Mouse (Mus musculus): ENCODE measurements around the gene Rpl36a. TPM values are rescaled to one million over a fixed set of nuclear protein-coding genes. Genes with fewer than 3 reads are reported as not detected.

Rpl36a gene
- polyA plus RNA-seq, 1 experiment from 2014 or later = 289 TPM

GRCm38 (mm10) chrX:134600659-134601379, 15.4 kb downstream of the Rpl36a start, which contains the start of the genes Gla and Hnrnph2:
Gene Gla (minus strand): TSS chrX:134601125.
Gene Hnrnph2 (plus strand): TSS chrX:134601179.
- Histone ChIP-seq H3K36me3 (no peaks in the 10 kb centered on the region), H3K27ac (ENCODE audit: poor library complexity, severe bottlenecking) (peak within 1 kb of the TSS; percentile 87), H3K4me3 (peak within 1 kb of the TSS; percentile 60), H3K9ac (peak within 1 kb of the TSS; percentile 72), H3K4me1 (replicated peaks) (peaks cover 6% of the 10 kb centered on the region; the same call in 1 of the 2 replicates), H3K27me3 (replicated peaks) (no peaks in the 10 kb centered on the region), H3K9me3 (replicated peaks) (no peaks in the 10 kb centered on the region), H3K4me2 (peak within 1 kb of the TSS; percentile 70)
- ATAC-seq (ENCODE audit: insufficient number of reproducible peaks, low FRiP score) = peak; percentile 97
- 16% methylated on average over 33 of the region's 33 CpGs for WGBS

- Histone ChIP-seq H3K9me3 (replicated peaks) (no peaks in the 10 kb centered on the region), H3K27ac (ENCODE audit: poor library complexity, severe bottlenecking) (peak overlapping the region; percentile 87), H3K4me1 (replicated peaks) (peaks cover 6% of the 10 kb centered on the region; the same call in 1 of the 2 replicates), H3K36me3 (no peaks in the 10 kb centered on the region), H3K27me3 (replicated peaks) (no peaks in the 10 kb centered on the region), H3K9ac (peak overlapping the region; percentile 72), H3K4me2 (peak overlapping the region; percentile 64), H3K4me3 (peak overlapping the region; percentile 60)
- WGBS = 15% methylated on average over 35 of the region's 43 CpGs
- peak; percentile 91 for ATAC-seq (ENCODE audit: insufficient number of reproducible peaks, low FRiP score)
Measured at GRCm38 (mm10) chrX:134601380-134602120, 16.1 kb downstream of the Rpl36a start.

DNA sequence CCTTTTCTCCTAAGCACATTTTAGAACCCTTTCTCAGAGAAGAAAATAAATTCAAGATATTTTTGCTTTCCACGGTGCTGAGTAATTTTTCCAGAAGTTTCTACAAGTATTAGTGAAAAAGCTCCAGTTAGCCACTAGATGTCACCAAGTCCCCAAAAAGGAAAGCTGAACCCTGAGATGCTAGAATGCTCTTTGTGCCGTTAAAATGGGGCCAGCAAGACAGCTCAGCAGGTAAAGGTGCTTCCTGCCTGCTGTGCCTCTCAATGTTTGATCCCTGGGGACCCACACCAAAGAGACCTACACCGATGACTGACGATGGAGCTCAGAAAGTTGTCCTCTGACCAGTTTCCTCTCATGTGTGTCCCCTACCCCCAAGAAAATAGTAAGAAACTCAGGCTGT, 24.0 kb downstream of the Rpl36a start:
- H3K4me2 ChIP-seq = no peak overlapping the region
- no peak overlapping the region for H3K4me3 ChIP-seq
- H3K27me3 ChIP-seq (replicated peaks) = no peaks in the 10 kb centered on the region
- ATAC-seq (ENCODE audit: insufficient number of reproducible peaks, low FRiP score) = no peak
- no peak overlapping the region for H3K9ac ChIP-seq
- 30% methylated on average over 4 of the region's 4 CpGs for WGBS
- no peaks in the 10 kb centered on the region for H3K4me1 ChIP-seq (replicated peaks)
- peaks cover 5% of the 10 kb centered on the region; the same call in 1 of the 2 replicates for H3K36me3 ChIP-seq
- H3K9me3 ChIP-seq (replicated peaks) = no peaks in the 10 kb centered on the region
- H3K27ac ChIP-seq (ENCODE audit: poor library complexity, severe bottlenecking) = no peak overlapping the region

- peaks cover 5% of the 10 kb centered on the region; the same call in 1 of the 2 replicates for H3K36me3 ChIP-seq
- no peaks in the 10 kb centered on the region for H3K9me3 ChIP-seq (replicated peaks)
Measured at GRCm38 (mm10) chrX:134610984-134611383, 25.5 kb downstream of the Rpl36a start.

DNA sequence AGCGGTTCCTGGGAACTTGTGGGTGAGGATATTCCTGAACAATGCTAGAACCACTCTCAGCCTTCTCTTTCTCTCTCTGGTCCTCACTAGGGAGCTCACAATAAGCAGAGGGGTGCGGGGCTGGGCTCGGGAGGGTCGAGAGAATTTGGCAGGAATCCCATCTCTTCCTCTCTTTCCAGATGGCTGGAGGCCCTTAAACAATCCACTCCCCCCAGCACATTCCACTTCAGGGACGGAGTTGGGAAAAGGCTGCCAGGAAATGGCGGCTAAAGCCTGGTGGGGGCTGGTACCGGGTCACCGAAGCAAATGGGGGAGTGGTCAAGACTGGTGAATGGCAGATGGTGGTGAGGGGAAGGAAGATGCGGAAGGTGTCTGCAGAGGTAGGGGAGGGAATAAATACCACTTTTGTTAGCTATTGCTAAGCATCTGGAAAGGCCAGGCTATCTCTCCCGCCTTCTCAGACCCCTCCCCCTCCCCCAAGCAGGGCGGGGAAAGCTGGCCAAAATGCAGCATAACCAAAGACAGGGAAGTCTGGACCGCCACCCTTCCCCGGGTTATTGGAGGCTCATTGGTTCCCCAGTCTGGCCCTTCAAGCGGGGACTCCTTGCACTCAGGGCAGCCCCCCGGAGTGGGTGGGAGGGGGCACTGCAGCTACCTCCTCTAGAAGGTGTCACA, 27.0 kb downstream of the Rpl36a start:
- Histone ChIP-seq H3K36me3 (peaks cover under 1% of the 10 kb centered on the region; the same call in 1 of the 2 replicates), H3K9ac (peak overlapping the region; percentile 17; the same call in 1 of the 2 replicates), H3K4me2 (peak overlapping the region; percentile 61), H3K4me3 (peak overlapping the region; percentile 41), H3K4me1 (replicated peaks) (no peaks in the 10 kb centered on the region), H3K27ac (ENCODE audit: poor library complexity, severe bottlenecking) (peak overlapping the region; percentile 89), H3K9me3 (replicated peaks) (no peaks in the 10 kb centered on the region), H3K27me3 (replicated peaks) (no peaks in the 10 kb centered on the region)
- WGBS = 23% methylated on average over 14 of the region's 15 CpGs
- peak; percentile 90 for ATAC-seq (ENCODE audit: insufficient number of reproducible peaks, low FRiP score)

More at GRCm38 (mm10) chrX:134610984-134611383, 25.5 kb downstream of the Rpl36a start:
- H3K27ac ChIP-seq (ENCODE audit: poor library complexity, severe bottlenecking) = no peak overlapping the region
- WGBS = 68% methylated on average over 4 of the region's 4 CpGs
- H3K4me1 ChIP-seq (replicated peaks) = no peaks in the 10 kb centered on the region
- H3K27me3 ChIP-seq (replicated peaks) = no peaks in the 10 kb centered on the region
- ATAC-seq (ENCODE audit: insufficient number of reproducible peaks, low FRiP score) = no peak
- no peak overlapping the region for H3K4me3 ChIP-seq
- no peak overlapping the region for H3K4me2 ChIP-seq
- no peak overlapping the region for H3K9ac ChIP-seq

DNA sequence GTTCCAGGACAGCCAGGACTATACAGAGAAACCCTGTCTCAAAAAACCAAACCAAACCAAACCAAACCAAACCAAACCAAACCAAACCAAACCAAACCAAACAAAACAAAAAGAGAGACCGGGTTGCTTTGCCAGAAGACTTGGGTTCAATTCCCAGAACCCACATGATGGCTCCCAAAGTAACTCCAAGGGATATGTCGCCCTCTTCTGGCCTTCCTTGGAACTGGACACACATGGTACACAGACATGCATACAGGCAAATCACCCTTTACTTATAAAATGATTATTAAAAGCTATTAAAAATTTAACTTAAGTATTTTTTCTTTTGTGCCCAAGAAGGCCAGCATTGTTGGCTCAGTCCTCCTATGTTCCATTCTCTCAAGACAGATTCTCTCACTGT, 28.9 kb downstream of the Rpl36a start:
- no peak overlapping the region for H3K27ac ChIP-seq (ENCODE audit: poor library complexity, severe bottlenecking)
- ATAC-seq (ENCODE audit: insufficient number of reproducible peaks, low FRiP score) = no peak
- no peak overlapping the region for H3K4me3 ChIP-seq
- no peaks in the 10 kb centered on the region for H3K27me3 ChIP-seq (replicated peaks)
- no peaks in the 10 kb centered on the region for H3K9me3 ChIP-seq (replicated peaks)
- H3K4me2 ChIP-seq = no peak overlapping the region
- no peaks in the 10 kb centered on the region for H3K4me1 ChIP-seq (replicated peaks)
- 63% methylated on average over 2 of the region's 2 CpGs for WGBS
- no peaks in the 10 kb centered on the region for H3K36me3 ChIP-seq
- H3K9ac ChIP-seq = no peak overlapping the region

DNA sequence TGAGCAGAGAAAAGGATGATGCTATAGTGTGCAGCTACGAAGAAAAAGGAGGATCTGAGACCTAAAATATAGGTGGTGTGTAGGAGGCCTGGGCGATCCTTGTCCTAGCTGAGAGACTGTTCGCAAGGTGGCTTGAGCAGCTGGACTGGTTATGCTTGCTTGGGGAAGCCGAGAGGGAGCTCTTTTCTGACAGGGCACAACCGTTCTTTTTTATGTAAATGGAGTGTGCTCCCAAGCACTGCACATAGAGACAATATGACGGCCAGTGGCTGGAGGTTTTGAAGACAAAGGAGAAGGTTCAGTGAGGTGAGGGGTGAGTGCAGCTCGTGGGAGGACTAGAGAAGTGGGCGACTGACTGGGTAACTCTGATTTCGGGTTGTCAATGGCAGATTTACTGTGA, 34.2 kb downstream of the Rpl36a start:
- ATAC-seq (ENCODE audit: insufficient number of reproducible peaks, low FRiP score) = no peak
- Histone ChIP-seq H3K4me1 (replicated peaks) (no peaks in the 10 kb centered on the region), H3K27ac (ENCODE audit: poor library complexity, severe bottlenecking) (no peak overlapping the region), H3K9ac (no peak overlapping the region), H3K27me3 (replicated peaks) (no peaks in the 10 kb centered on the region), H3K4me2 (no peak overlapping the region), H3K9me3 (replicated peaks) (no peaks in the 10 kb centered on the region), H3K4me3 (no peak overlapping the region), H3K36me3 (no peaks in the 10 kb centered on the region)
- WGBS = 60% methylated on average over 9 of the region's 9 CpGs

DNA sequence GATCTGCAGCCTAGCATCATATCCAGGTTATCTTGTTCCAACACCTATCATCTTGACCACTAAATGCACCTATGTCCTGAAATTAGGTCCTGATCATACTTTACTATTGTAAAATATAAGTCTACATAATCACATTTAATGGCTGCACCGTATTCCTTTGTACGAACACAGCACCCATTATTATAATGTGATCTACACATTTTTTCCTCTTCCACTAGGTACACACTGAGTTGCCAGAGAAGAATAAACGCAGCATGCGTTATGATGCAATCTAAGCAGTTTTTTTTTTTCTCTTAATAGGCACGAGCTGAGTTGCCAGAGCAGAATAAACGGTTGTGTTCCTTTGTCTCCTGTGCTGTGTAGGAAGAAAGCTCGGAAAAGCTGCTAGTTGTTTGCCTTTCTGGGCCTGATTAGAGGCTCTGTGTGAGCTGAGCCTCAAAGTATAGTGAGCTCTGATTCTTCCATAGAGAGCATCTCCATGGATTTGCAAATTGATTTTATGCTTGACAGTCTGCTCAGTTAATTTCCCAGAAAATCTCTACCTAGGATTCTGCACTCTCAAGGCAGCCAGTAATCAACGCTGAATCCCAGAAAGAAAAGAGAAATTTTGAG, 34.9 kb downstream of the Rpl36a start:
- ATAC-seq (ENCODE audit: insufficient number of reproducible peaks, low FRiP score) = no peak
- WGBS = 62% methylated on average over 8 of the region's 8 CpGs
- Histone ChIP-seq H3K4me3 (no peak overlapping the region), H3K27ac (ENCODE audit: poor library complexity, severe bottlenecking) (no peak overlapping the region), H3K4me2 (no peak overlapping the region), H3K9me3 (replicated peaks) (no peaks in the 10 kb centered on the region), H3K36me3 (no peaks in the 10 kb centered on the region), H3K27me3 (replicated peaks) (no peaks in the 10 kb centered on the region), H3K9ac (no peak overlapping the region), H3K4me1 (replicated peaks) (no peaks in the 10 kb centered on the region)

- Histone ChIP-seq H3K4me3 (no peak overlapping the region), H3K4me2 (no peak overlapping the region), H3K9ac (no peak overlapping the region), H3K36me3 (no peaks in the 10 kb centered on the region), H3K27ac (ENCODE audit: poor library complexity, severe bottlenecking) (no peak overlapping the region), H3K4me1 (replicated peaks) (no peaks in the 10 kb centered on the region), H3K9me3 (replicated peaks) (no peaks in the 10 kb centered on the region), H3K27me3 (replicated peaks) (no peaks in the 10 kb centered on the region)
- WGBS = 64% methylated on average over 3 of the region's 3 CpGs
- ATAC-seq (ENCODE audit: insufficient number of reproducible peaks, low FRiP score) = no peak
Measured at GRCm38 (mm10) chrX:134621685-134622084, 36.2 kb downstream of the Rpl36a start.

DNA sequence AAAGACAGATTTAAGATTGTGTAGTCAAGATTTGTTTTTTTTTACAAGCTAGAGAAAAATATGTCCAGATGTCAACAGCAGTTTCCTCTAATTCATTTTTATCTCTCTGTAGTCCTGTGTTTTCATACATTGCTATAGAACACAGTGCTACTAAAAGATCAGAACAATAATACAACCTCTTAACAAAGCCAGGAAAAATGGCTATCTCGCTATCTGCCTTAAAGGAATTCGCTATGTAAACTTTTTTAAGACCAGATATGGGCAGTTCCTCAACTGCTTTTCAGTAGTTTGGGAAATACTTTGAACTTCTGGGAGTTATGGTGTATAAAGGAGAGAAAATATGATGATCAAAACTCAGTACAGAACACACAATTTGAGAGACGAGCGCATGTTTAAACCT, 37.9 kb downstream of the Rpl36a start:
- Histone ChIP-seq H3K27me3 (replicated peaks) (no peaks in the 10 kb centered on the region), H3K4me1 (replicated peaks) (no peaks in the 10 kb centered on the region), H3K36me3 (no peaks in the 10 kb centered on the region), H3K4me3 (no peak overlapping the region), H3K9me3 (replicated peaks) (no peaks in the 10 kb centered on the region), H3K27ac (ENCODE audit: poor library complexity, severe bottlenecking) (no peak overlapping the region), H3K9ac (no peak overlapping the region), H3K4me2 (no peak overlapping the region)
- 70% methylated on average over 4 of the region's 4 CpGs for WGBS
- no peak for ATAC-seq (ENCODE audit: insufficient number of reproducible peaks, low FRiP score)

Measured in heart, embryonic 12.5 days (tissue).